Mouse (Mus musculus) urinary bladder, adult 2 months (tissue): ENCODE results near the gene Rel. TPM values are rescaled to one million over a fixed set of nuclear protein-coding genes. Genes with fewer than 3 reads are reported as not detected.

Experiments used
- polyA plus RNA-seq: library from polyadenylated mRNA; depleted of rRNA; stranded (reverse); fragments of >200 nt; gene quantifications from 2 replicates; pipeline ENCODE4 v1.2.3, GENCODE M21; 2012; rRNA removed

The Rel gene
- polyA plus RNA-seq, 1 experiment: 3.2 TPM

Other genes with a start within 250 kb of the Rel start
- 0.44 and 0.61 TPM in 2 replicates for gene 1700093K21Rik, start 249.8 kb downstream of the Rel start, polyA plus RNA-seq
- 7.4 and 8.5 TPM in 2 replicates for gene 0610010F05Rik, start 137.3 kb downstream of the Rel start, polyA plus RNA-seq
- gene Pus10, start 105.3 kb downstream of the Rel start, polyA plus RNA-seq: 11.0 and 11.2 TPM in 2 replicates
- gene Pex13, start 105.0 kb downstream of the Rel start, polyA plus RNA-seq: 17.0 and 23.1 TPM in 2 replicates
- gene Papolg, start 124.3 kb upstream of the Rel start, polyA plus RNA-seq: 8.0 and 8.3 TPM in 2 replicates